Mouse (Mus musculus) cerebellum, adult 11-12 months (tissue): ENCODE data around the gene Ptprq.

Source experiments
- DNase-seq: peaks from one replicate; pipeline ENCODE4 v3.0.0; 2022

The Ptprq gene

DNA sequence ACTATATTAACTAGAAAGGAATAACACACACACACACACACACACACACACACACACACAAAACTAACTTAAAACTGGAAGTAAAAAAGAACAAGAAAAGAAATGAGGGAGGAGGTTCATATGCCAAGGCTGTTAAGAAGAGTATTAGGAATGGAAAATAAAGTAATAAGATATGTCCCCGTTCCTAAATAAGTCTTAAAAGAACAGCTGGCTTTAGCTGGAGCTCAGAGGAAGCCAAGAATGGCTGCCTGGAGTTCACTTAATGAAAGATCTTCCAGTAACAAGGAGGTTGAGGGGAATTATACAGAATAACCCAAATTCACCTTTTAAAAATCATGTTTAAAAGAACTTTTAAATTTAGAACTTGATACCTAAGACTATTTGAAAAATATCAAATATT lies 93.2 kb downstream of the Ptprq start:
- no peak for DNase-seq

GRCm38 (mm10) chr10:107624211-107624610 lies 95.6 kb downstream of the Ptprq start:
- DNase-seq, result no peak

- DNase-seq, result no peak
Measured at GRCm38 (mm10) chr10:107615460-107615859, 104.4 kb downstream of the Ptprq start.

- no peak for DNase-seq
Measured at GRCm38 (mm10) chr10:107601371-107601770, 118.5 kb downstream of the Ptprq start.

GRCm38 (mm10) chr10:107583360-107583759 lies 136.5 kb downstream of the Ptprq start:
- DNase-seq, result no peak

DNA sequence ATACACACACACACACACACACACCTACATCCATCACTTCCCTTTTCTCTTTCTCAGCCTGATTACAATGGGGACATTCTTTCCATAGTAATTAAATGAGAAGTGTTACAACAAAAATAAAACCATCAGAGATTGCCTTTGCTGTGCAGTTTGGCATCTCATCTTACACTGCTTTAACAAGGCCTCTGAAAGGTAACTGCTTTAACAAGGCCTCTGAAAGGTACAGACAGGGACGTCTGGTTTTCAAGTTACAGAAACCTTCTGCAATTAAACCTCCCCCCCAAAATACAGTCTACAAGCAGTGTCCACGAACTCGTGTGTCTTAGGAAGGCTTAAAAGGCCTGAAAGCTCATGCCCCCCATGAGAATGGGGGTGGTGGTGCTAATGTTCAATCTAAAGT lies 150.8 kb downstream of the Ptprq start:
- DNase-seq, result no peak

DNA sequence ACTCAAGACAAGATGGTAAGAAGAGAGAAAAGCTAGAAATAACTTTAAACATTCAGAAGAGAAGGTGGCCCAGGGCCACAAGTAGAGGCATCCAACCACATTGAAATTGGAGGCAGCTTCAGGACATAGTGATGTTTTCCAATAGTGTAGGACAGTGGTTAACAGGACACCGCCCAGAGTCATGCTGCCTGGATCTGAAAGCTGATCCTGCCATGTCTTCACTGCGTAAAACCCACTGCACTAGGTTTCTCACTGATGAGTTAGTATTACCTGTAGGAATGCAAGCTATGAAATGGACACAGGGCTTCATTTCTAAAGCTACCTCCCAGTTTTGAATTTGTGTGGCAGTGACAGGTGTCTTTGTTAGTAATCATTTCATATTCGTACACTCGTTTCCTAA lies 151.6 kb downstream of the Ptprq start:
- no peak for DNase-seq

GRCm38 (mm10) chr10:107562875-107563274 lies 157.0 kb downstream of the Ptprq start:
- DNase-seq, result no peak

DNA sequence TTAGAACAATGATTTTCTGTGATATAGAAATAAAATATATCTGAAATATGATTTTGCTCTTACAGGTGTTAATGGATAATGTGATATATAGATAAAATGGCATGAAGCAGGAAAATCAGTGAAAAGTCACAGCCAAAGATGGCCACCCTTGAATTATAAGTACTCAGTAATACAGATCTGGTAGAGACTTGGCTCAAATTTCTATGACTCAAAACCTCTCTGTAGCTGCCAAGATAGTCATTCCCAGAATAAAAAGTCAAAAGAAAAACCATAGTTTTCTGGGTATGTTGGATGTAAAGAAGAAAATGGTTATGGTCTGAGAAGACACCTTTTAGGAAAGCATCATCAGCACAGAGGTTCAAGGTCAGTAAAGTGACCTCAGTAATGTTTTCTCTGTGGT lies 159.0 kb downstream of the Ptprq start:
- DNase-seq, result no peak

DNA sequence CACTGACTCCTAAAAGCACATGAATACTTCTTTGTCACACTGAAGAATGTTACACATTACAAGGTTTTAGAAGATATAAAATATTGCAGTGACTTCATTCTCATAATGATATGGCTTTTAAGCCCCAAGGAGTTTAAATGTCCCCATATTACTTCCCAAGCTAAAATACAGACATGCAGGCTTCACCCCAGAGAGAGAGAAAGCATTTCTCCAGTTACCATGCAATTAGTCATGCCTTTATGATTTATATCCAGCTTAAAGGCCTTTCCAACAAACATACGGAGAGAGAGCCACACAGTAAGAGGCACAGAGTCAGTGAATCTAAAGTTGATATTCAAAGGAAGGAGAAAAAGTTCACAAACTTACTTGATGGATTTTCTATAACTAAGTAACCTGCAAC lies 176.8 kb downstream of the Ptprq start:
- DNase-seq, result no peak

DNA sequence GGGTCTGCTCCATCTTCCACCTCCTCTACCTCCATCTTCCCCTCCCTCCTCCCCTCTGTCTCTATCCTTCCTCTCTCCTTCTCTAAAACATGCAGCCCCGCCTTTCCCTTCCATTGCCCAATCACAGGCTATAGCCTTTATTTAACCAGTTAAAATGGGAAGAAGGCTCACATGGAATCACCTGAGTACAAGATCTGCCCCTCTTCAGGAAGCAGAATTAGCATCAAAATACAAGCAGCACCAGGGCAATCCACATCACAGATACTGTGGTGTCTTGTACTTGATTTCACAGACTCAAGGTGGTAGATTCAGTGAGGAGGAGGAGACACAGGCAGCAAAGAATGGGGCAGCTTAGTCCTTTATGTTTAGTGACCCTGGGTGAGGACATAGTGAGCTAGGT lies 191.1 kb downstream of the Ptprq start:
- DNase-seq, result no peak

DNA sequence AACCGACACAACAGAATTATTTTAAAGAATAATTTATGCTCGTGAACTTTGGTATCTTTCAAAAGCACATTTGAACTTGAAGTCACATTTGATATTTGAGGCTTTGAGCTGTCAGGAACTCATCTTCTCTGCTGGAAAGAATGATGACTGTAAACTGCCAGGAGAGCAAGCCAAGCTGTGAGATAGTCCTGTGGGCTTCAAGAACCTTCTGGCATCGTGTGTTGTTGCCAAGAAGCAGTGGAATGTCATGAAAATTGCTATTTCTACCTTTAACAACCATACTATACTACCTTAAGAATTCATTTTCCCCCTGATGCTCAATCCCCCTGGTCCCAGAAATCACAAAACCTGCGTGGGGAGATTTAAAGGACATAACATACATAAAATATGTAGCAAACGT lies 200.6 kb downstream of the Ptprq start:
- no peak for DNase-seq

GRCm38 (mm10) chr10:107516641-107517040 lies 203.2 kb downstream of the Ptprq start:
- DNase-seq, result no peak

DNA sequence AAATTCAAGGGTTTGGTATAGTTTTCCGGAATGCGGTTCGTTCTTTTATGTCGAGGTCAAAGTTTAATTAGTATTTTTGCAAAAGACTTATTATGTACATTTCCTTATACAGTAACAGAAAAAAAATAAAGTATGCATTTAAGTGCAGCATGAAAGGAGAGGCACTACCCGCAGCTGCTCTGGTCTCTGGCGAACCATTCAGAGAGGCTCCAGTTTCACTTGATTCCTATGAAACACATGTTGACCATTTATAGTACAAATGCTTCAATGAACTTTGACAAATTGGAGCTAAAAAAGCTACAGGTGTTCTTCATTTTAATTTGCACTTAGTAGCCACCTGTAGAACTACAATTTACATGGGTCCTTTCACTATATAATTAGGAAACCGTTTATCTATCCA lies 205.1 kb downstream of the Ptprq start:
- no peak for DNase-seq

DNA sequence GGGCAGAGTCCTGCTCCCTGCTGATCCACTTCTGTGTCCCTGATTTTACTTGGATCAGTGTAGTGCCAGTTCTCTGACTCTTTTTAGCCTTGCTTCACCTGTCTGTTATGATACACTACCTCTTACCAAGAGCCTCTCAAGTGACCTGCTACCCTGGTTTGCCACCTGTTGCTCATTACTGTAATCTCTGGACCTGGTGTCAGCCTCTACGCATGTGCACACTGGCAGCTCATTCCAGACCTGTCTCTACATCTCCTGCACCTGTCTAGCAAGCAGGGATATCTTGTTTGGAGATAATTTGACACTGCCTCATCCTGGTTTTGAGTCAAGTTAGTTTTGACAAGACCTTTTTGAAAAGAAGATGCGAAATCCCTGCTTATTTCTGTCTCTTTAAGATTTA lies 213.5 kb downstream of the Ptprq start:
- no peak for DNase-seq

DNA sequence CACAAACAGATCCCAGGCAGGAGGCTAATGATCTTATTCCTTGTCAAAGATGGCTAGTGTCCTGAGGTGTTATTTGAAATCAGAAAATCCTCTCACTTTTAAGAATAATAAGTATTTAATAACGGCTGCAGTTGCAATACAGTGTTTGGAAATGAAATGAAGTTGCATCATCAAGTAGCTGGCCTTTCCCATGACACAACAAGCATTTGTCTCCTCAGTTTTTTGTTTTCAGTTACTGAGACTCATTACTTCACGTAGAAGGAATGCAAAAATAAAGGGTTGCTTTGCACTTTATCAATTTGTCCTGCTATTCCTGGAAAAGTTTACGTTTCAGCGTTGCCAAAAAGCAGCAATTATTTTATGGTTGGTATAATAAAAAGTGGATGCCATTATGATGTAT lies 216.4 kb downstream of the Ptprq start:
- no peak for DNase-seq

DNA sequence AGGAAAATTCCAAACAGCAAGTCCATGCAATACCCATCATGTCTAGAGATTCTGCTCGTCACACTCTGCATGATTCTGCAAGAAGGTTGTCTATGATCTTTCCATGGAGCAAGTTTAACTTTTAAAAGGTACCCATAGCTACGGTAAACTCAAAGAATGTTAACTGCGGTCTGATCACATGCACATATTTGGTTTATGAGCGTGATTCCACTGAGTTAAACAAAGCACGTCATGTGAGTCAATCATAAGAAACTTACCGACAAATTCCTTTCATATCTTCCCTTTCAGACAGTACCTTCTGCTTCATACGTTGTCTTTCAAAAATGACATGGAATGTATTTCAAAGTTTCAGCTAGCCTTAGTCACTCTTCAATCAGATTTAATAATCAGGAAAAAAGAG lies 217.7 kb downstream of the Ptprq start:
- DNase-seq, result no peak

DNA sequence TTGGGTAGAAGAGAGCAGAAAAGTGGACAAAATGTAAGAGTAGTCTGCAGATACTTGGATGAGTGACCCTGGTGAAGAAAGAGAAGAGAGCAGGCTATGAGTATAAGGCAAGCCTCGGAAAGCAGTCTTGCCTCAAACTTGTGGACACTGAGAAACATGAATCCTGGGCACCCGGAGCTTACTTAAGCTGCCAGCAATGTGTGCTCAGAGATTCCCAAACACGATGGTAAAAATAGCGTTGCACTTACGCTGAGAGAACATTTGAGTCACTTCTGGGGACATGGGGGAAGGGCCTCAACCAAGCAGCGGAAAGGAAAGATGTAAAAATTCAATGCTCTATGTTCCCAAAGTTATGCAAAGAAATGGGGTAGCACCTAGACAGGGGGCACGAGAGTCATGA lies 220.2 kb downstream of the Ptprq start:
- DNase-seq, result no peak

DNA sequence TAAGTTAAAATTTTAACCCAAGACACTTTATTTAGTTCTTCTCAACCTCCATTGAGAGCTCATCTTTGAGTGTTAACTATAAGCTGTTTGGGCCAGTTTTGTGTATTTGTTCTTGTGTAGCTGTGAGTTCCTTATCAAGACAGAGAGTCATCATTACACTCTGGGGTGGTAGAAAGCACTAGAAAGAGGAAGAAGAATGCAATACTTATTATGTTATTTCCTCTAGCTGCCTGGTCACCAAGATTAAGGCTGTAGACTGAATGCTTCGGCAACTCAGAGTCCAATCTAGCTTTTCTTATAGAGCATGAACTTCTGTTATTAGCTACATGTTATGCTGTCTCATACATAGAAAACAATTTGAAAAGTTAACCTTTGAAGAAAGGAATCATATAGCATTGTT lies 223.4 kb downstream of the Ptprq start:
- DNase-seq, result no peak

DNA sequence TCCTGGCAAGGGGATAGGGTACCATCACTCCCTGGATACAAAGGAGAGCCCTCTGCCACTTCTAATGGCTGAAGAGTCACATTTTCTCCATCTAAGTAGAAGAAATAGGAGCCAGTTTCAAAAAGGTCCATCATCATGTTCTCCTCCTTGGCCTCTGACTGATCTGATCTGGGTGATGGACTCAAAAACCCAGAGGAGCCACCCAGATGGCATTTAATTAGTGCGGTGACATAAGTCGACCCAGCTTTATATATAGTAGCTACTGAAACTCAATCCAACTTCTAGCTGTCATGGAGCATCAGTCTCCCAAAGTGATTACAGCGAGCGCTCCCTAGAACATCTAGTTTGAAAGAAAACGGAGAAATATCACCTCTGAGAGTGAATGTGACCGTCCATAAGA lies 225.3 kb downstream of the Ptprq start, which contains the start of gene Myf6:
Gene Myf6, minus strand, starts transcription at position 170 of the 400 bp plus-strand sequence.
- no peak for DNase-seq

GRCm38 (mm10) chr10:107493580-107494474 lies 226.0 kb downstream of the Ptprq start:
- no peak for DNase-seq

- no peak for DNase-seq
Measured at GRCm38 (mm10) chr10:107492867-107493579, 226.8 kb downstream of the Ptprq start.

- DNase-seq, result no peak
Measured at GRCm38 (mm10) chr10:107488654-107489315, 231.1 kb downstream of the Ptprq start.

DNA sequence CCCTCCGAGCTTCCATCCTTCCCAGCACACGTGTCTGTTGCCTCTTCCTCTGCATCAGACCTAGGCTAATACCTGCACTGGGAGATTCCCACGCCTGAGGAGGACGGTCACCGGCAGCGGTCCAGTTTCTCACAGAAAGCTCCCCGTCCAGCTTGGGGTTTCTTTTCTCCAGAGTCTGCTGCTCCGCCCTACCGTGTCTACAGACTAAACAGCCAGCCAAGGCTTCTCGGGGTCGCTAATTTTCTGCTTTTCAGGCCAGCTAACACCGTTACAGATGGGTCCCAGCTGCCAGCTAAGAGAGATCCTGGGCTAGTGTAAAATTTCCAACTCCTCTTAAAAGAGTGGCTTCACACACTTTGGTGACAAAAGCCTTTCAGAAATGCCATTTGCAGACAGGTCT lies 233.1 kb downstream of the Ptprq start:
- no peak for DNase-seq
